Mouse (Mus musculus): ENCODE measurements around the gene Vps13c. TPM values are rescaled to one million over a fixed set of nuclear protein-coding genes. Genes with fewer than 3 reads are reported as not detected.

Gene Vps13c
- polyA plus RNA-seq, 1 experiment from 2014 or later: 4.8 TPM

- Histone ChIP-seq H3K9me3 (no peaks in the 10 kb centered on the region), H3K4me3 (no peak overlapping the region), H3K9ac (no peak overlapping the region), H3K4me2 (replicated peaks) (no peak overlapping the region), H3K27ac (peak overlapping the region; percentile 85), H3K36me3 (no peaks in the 10 kb centered on the region), H3K4me1 (peaks cover 15% of the 10 kb centered on the region), H3K27me3 (no peaks in the 10 kb centered on the region)
- ATAC-seq (ENCODE audit: insufficient number of reproducible peaks, insufficient read depth, low FRiP score, low TSS enrichment): no peak
- 57% methylated on average over 4 of the region's 4 CpGs for WGBS
These were observed 27.0 kb upstream of the Vps13c start for GRCm38 (mm10) chr9:67813171-67813570.

DNA sequence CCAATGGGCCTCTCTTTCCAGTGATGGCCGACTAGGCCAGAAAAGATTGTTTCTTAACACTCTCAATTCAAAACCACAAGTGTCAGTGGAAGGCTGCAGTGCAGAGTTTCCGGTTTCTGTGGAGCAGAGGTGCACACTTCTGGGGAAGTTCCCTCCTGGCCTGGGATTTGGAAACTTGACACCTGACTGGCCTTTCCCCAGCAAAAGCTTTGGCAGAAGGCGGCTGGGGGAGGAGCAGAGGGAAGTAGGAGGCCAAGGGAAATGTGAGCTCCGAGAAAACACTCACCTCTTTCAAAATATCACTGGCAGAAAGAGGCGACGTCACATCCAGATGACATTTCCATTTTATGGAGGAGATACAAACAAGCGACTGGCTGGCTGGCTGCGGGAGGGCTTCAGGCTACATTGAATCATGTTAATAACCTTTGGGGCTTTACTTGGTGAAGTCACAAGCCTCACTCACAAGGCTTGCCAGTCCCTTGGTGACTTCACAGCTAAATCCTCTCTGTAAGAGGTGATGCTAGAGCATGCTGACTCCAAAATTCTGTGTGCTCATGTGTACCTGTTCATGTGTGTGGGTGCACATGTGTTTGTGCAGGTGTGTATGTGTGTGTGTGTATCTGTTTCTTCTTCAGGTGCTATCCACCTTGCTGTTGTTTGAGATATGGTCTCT, 26.4 kb upstream of the Vps13c start:
- Histone ChIP-seq H3K27ac (peak overlapping the region; percentile 87), H3K27me3 (no peaks in the 10 kb centered on the region), H3K4me3 (no peak overlapping the region), H3K9ac (no peak overlapping the region), H3K9me3 (no peaks in the 10 kb centered on the region), H3K36me3 (no peaks in the 10 kb centered on the region), H3K4me2 (replicated peaks) (peak overlapping the region; percentile 17; the same call in 1 of the 2 replicates), H3K4me1 (peaks cover 15% of the 10 kb centered on the region)
- under 1% methylated on average over 8 of the region's 8 CpGs for WGBS
- ATAC-seq (ENCODE audit: insufficient number of reproducible peaks, insufficient read depth, low FRiP score, low TSS enrichment): peak; percentile 73

DNA sequence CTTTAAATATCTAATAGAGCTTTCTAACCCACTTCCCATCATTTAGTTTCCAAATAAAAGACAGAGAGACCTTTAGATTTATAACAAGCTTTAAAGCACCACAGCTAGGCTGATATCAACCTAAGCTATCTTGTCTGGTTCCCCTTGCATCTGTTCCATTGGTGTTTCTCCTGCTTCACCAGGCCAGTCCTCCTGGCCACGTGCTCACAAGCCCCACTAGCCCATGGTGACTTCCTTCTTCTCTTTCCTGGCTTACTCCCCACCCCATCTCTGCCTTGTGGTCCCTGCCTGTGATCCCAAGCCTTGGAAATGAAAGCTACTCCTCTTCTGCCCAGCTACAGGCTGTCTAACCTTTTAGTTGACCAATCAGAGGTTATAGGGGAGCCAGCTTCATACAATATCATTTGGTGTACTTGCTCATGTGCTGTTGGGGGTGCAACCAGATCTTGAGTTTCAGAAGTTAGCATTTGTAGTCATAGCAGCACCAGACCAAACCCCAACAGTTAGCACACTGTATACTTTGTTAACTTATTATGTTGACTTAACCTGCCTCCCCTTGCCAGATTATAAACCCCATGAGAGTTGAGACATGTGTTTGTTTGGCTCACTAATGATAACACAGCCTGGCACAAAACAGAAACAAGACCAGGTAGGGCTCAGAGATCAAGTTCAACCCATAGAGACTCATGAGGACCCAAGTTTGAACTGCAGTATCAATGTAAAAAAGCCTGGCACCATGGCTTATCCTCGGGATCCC, 23.8 kb upstream of the Vps13c start:
- WGBS: 68% methylated on average over 2 of the region's 2 CpGs
- H3K27ac ChIP-seq: no peak overlapping the region

DNA sequence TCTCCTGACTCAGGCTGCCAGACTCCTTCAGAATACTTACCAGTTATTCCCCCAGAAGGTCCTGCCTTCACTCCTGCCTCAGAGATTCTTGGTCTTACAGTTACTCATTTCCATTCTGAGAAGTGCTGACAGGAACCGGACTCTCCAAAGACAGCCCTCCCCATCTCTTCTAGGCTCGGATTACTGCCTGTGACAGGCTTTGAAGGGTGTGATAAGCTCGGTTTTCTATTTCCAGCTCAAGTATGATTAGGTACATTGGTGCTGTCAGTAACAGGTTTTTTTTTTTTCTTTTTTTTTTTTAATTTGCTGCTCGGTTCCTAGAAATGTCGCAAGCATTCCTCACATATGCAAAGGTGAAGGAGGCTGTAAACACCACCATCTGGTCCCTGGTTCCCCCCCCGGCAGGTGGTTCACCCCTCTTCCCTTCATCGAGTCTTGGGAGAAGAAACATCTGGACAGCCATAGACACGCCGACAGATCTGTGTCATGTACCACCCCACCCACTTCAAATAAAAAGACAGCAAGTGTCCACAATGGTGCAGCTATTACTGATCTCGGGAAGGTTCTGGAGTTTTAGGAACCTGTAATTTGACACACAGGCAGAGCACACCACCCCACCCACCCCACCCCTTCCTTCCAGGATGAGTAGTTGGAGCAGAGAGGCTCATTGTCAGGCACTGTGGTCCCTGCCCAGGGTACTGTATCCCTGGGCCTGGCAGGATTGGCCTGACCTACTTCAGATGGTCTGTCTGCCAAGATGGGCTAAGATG, 22.1 kb upstream of the Vps13c start:
- 27% methylated on average over 10 of the region's 10 CpGs for WGBS
- Histone ChIP-seq H3K9me3 (no peaks in the 10 kb centered on the region), H3K36me3 (no peaks in the 10 kb centered on the region), H3K4me3 (no peak overlapping the region), H3K4me1 (peaks cover 12% of the 10 kb centered on the region), H3K27ac (no peak overlapping the region), H3K27me3 (no peaks in the 10 kb centered on the region), H3K4me2 (replicated peaks) (no peak overlapping the region), H3K9ac (no peak overlapping the region)
- no peak for ATAC-seq (ENCODE audit: insufficient number of reproducible peaks, insufficient read depth, low FRiP score, low TSS enrichment)

More for the DNA sequence above, 23.8 kb upstream of the Vps13c start:
- H3K9ac ChIP-seq: no peak overlapping the region
- no peak overlapping the region for H3K4me3 ChIP-seq
- no peaks in the 10 kb centered on the region for H3K27me3 ChIP-seq
- ATAC-seq (ENCODE audit: insufficient number of reproducible peaks, insufficient read depth, low FRiP score, low TSS enrichment): no peak
- no peaks in the 10 kb centered on the region for H3K36me3 ChIP-seq
- H3K9me3 ChIP-seq: no peaks in the 10 kb centered on the region
- no peak overlapping the region for H3K4me2 ChIP-seq (replicated peaks)
- peaks cover 15% of the 10 kb centered on the region for H3K4me1 ChIP-seq

DNA sequence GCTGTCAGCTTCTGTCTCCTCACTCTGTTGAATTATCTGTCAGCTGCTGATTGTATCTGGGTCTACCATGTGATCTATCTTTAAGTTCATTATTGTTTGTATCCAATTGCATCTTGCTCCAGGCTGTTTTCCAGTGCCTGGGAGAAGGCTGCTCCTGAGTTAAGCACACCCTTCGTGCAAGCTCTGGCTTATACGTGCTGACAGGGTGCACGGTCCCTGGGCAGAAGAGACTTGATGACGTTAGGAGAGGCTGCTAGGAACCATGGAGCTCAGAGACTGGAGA, 21.6 kb upstream of the Vps13c start:
- Histone ChIP-seq H3K4me1 (peaks cover 14% of the 10 kb centered on the region), H3K27ac (no peak overlapping the region), H3K9me3 (no peaks in the 10 kb centered on the region), H3K36me3 (no peaks in the 10 kb centered on the region), H3K4me2 (replicated peaks) (no peak overlapping the region), H3K27me3 (no peaks in the 10 kb centered on the region), H3K9ac (no peak overlapping the region), H3K4me3 (no peak overlapping the region)
- WGBS: 77% methylated on average over 4 of the region's 4 CpGs
- ATAC-seq (ENCODE audit: insufficient number of reproducible peaks, insufficient read depth, low FRiP score, low TSS enrichment): no peak

- Histone ChIP-seq H3K27me3 (no peaks in the 10 kb centered on the region), H3K4me3 (no peak overlapping the region), H3K9ac (no peak overlapping the region), H3K36me3 (no peaks in the 10 kb centered on the region), H3K4me1 (peaks cover 5% of the 10 kb centered on the region; the same call in 1 of the 2 replicates), H3K9me3 (no peaks in the 10 kb centered on the region), H3K4me2 (replicated peaks) (no peak overlapping the region), H3K27ac (no peak overlapping the region)
- ATAC-seq (ENCODE audit: insufficient number of reproducible peaks, insufficient read depth, low FRiP score, low TSS enrichment): no peak
- WGBS: 32% methylated on average over 5 of the region's 5 CpGs
These were observed 17.1 kb upstream of the Vps13c start for GRCm38 (mm10) chr9:67823131-67823530.

DNA sequence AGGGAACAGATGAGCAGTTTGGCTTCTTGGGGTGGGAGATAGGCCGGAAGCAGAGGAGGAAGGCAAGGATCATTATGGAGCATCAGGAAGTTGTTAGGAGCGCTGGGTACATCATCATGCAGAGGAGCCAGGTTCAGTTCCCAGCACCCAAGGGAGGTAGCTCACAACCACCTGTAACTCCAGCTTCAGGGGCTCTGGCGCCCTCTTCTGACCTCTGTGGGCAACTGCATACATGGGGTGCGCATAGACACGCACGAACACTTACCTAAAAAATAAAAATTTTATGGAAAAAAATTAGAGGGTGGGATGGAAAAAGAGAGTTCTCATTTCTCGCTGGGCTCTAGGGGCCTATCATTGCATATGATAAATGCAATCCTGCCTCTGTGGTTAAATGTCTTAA, 14.7 kb upstream of the Vps13c start:
- peaks cover 5% of the 10 kb centered on the region; the same call in 1 of the 2 replicates for H3K4me1 ChIP-seq
- ATAC-seq (ENCODE audit: insufficient number of reproducible peaks, insufficient read depth, low FRiP score, low TSS enrichment): no peak
- no peak overlapping the region for H3K9ac ChIP-seq
- no peaks in the 10 kb centered on the region for H3K9me3 ChIP-seq
- H3K27me3 ChIP-seq: peaks cover 18% of the 10 kb centered on the region
- H3K4me3 ChIP-seq: no peak overlapping the region
- H3K27ac ChIP-seq: no peak overlapping the region
- WGBS: 82% methylated on average over 7 of the region's 7 CpGs
- no peaks in the 10 kb centered on the region for H3K36me3 ChIP-seq
- no peak overlapping the region for H3K4me2 ChIP-seq (replicated peaks)

GRCm38 (mm10) chr9:67828182-67828581, 12.0 kb upstream of the Vps13c start:
- WGBS: 8% methylated on average over 3 of the region's 3 CpGs

GRCm38 (mm10) chr9:67830411-67831358, 9.5 kb upstream of the Vps13c start:
- peak overlapping the region; percentile 43 for H3K4me3 ChIP-seq
- H3K27ac ChIP-seq: no peak overlapping the region
- peak overlapping the region; percentile 88 for H3K4me2 ChIP-seq (replicated peaks)
- H3K9me3 ChIP-seq: no peaks in the 10 kb centered on the region
- no peaks in the 10 kb centered on the region for H3K36me3 ChIP-seq
- peak; percentile 78 for ATAC-seq (ENCODE audit: insufficient number of reproducible peaks, insufficient read depth, low FRiP score, low TSS enrichment)
- H3K4me1 ChIP-seq: peaks cover 12% of the 10 kb centered on the region; the same call in 1 of the 2 replicates
- 2% methylated on average over 78 of the region's 84 CpGs for WGBS
- H3K27me3 ChIP-seq: peaks cover 42% of the 10 kb centered on the region
- H3K9ac ChIP-seq: peak overlapping the region; percentile 59

More at GRCm38 (mm10) chr9:67828182-67828581, 12.0 kb upstream of the Vps13c start:
- Histone ChIP-seq H3K4me3 (no peak overlapping the region), H3K27me3 (peaks cover 40% of the 10 kb centered on the region), H3K9me3 (no peaks in the 10 kb centered on the region), H3K9ac (no peak overlapping the region), H3K4me1 (peaks cover 16% of the 10 kb centered on the region; the same call in 1 of the 2 replicates), H3K36me3 (no peaks in the 10 kb centered on the region), H3K27ac (no peak overlapping the region), H3K4me2 (replicated peaks) (no peak overlapping the region)
- ATAC-seq (ENCODE audit: insufficient number of reproducible peaks, insufficient read depth, low FRiP score, low TSS enrichment): no peak

- peak; percentile 76 for ATAC-seq (ENCODE audit: insufficient number of reproducible peaks, insufficient read depth, low FRiP score, low TSS enrichment)
- 1% methylated on average over 57 of the region's 57 CpGs for WGBS
- Histone ChIP-seq H3K4me1 (peaks cover 12% of the 10 kb centered on the region; the same call in 1 of the 2 replicates), H3K9me3 (no peaks in the 10 kb centered on the region), H3K4me3 (peak overlapping the region; percentile 43), H3K27me3 (peaks cover 42% of the 10 kb centered on the region), H3K27ac (no peak overlapping the region), H3K36me3 (no peaks in the 10 kb centered on the region), H3K4me2 (replicated peaks) (peak overlapping the region; percentile 88), H3K9ac (peak overlapping the region; percentile 59)
These were observed 8.7 kb upstream of the Vps13c start for GRCm38 (mm10) chr9:67831359-67832045.
